Mouse (Mus musculus) heart, postnatal 14 days (tissue): Measurements from ENCODE around the gene Klhl31. TPM values are rescaled to one million over a fixed set of nuclear protein-coding genes. Genes with fewer than 3 reads are reported as not detected.

Source experiments
- DNase-seq, 2 experiments: peaks; one replicate each; pipeline ENCODE4 v3.0.0; 2021 to 2022
- intact Hi-C: fragments of 180-260 bp; cut with DNase I; formaldehyde crosslinking; loops from one replicate; pipeline ENCODE4 v1.15.1; 2025
- total RNA-seq, 2 experiments: library from RNA; stranded (reverse); gene quantifications; 2 replicates each; pipeline ENCODE4 v1.2.3; 2021

The Klhl31 gene
- total RNA-seq, 2 experiments from 2014 or later: 123 to 134 TPM

- DNase-seq: peak; percentile 25 to 70
- intact Hi-C loops: no loop called here
Observed at GRCm38 (mm10) chr9:77620482-77620881, 15.8 kb upstream of the Klhl31 start.

- intact Hi-C loops: no loop called here
- DNase-seq: no peak
Observed at GRCm38 (mm10) chr9:77622874-77623273, 13.4 kb upstream of the Klhl31 start.

DNA sequence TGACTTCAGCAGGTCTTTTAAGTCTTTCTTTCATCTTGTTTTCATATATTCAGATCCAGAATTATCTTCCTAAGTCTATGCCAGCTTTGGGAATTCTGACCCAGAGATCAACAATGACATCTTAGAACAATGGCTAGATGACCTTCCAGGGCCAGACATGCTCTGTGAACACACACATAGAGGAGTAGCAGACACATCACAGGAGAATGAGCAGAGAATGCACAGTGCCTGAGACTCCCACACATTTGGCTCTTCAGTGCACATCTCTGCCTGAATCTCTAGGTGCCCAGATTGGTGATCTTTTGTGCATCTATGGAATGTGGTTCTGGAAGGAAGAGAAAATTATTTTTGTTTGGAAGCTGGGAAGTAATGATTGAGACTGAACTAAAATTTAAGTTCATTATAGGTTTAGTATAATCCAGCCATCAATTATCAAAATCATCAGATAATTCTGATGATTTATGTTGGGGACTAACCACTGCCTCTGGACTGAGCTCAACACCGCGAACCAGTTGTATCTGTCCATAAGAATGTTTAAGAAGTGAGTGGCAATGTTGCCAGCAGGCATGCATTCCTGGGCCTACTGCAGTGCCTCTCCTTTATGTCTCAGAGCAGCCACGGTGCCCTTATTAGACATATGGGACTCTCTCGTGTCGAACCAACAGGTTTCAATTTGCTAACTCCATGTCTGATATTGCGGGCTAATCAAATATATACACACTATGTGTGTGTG is 12.8 kb upstream of the Klhl31 start:
- no peak for DNase-seq
- intact Hi-C loops: no loop called here

DNA sequence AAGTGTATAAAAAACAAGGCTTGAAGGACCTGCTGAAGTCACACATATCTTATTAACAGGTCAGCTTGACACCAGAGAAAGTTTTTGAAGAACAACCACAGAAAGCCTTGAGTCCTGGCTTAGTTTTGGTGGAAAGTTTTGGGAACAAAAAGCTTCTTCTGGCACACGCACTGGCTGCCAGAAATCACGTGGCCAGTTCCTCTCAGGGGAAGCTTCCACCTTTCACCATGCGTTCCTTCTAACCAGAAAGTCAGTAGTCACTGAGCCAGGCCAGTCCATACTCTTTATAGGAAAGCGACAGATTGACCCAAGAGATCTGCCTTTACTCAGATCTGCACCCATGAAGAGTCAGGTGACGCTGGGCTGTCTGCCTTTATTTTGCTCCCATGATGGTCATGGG is 12.1 kb upstream of the Klhl31 start:
- intact Hi-C loops: no loop called here
- no peak for DNase-seq

- peak in 1 of 2 experiments; percentile 16 for DNase-seq
- intact Hi-C loops: no loop called here
Observed at GRCm38 (mm10) chr9:77628676-77629075, 7.6 kb upstream of the Klhl31 start.

DNA sequence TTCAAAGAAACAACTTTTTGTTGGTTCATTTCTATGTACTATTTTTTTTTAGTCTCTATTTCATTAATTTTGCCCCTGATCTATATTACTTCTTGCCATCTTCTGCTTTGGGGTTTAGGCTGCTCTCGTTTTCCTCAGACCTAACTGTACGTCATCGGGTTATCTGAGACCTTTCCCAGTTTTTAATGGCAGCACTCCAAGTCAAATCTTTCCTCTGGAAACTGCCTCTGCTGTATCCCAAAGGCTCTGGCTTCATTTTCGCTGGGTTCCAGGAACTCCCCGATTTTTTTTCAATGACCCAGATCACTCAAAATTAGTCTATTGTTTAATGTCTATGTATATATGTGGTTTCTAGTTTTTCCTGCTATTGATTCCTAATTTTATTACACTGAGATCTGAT is 6.6 kb upstream of the Klhl31 start:
- DNase-seq: no peak
- intact Hi-C loops: no loop called here

DNA sequence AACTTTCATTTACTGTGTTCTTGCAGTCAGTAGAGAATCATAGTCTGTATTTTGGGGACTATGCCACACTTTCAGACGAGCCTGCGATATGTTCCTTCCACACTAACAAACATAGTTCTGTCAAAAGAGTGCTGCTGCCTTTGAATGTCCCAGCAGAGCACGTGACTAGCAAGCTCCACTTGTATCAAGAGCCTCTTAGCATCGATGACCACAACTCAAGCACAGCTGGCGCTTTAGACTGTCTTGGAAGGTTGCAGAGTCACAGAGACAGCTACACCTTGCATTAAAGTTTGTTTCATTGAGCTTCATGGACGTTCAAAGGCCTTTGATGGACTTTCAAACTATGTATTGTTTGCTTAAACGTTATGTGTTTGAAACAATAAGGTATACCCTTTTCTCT is 5.5 kb upstream of the Klhl31 start:
- intact Hi-C loops: no loop called here
- no peak for DNase-seq

DNA sequence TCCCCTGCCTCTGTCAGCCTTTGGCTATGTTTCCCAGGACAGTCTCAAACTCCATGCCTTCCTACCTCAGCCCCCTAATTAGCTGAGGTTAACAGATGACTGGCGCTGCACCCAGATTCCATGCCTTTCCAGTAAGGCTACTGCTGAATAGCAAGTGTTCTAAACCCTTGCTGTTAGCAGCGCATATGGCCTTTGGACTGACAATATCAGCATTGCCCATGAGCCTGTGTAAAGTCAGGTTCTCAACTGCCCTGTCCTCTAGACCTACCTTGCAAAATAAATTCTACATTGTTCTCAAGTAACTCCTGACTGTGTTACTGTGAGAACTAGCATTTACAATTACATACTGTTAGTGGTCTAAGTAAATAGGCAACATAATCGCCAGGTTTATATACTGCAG is 3.9 kb upstream of the Klhl31 start:
- no peak for DNase-seq
- intact Hi-C loops: no loop called here

DNA sequence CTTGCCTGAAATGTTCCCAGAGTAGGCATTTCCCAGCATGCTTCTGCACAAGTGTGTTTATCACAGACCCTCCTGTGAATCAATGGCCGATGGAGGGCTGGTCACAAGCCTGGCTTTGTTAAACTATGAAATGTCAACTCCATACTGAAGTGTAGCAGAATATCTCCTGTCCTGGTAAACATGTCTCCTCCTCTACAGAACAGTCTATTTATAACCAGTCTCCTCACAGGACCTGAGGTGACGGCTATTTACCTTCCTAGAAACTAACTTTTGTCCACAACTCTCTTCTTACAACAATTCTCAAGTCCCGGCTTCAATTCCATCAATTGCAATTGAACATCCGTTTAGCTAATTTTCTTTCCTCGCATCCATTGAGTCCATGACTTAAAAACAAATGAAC is 297 bp upstream of the Klhl31 start:
- DNase-seq: no peak
- intact Hi-C loops: no loop called here

DNA sequence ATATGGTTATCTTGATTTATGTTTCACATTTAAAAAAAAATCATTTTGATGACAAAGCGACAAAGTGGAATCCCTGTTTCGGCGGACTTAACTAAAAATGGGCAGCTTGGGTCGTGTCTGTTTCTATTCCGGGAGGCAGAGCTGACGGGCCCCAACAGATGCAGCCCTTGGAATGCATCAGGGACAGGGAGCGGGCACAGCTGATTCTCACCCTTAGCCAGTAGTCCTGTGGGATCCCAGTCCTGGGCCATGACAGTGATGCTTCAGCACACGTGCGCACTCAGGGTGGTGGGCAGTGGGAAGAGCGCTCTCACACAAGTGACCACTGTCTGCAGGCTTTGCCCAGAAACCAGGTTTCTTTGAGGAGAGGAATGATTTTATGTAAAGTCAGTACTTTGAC is 1.1 kb downstream of the Klhl31 start:
- DNase-seq: peak; percentile 13 to 45
- intact Hi-C loops: no loop called here

- intact Hi-C loops: loop anchor here (5.0 kb wide), 1 partner anchor 33 kb away; no protein-coding TSS in a partner anchor
Observed at GRCm38 (mm10) chr9:77645176-77645575, 8.9 kb downstream of the Klhl31 start.

GRCm38 (mm10) chr9:77651847-77652246 is 15.5 kb downstream of the Klhl31 start:
- intact Hi-C loops: no loop called here
- DNase-seq: no peak

More at GRCm38 (mm10) chr9:77645176-77645575, 8.9 kb downstream of the Klhl31 start:
- no peak for DNase-seq

DNA sequence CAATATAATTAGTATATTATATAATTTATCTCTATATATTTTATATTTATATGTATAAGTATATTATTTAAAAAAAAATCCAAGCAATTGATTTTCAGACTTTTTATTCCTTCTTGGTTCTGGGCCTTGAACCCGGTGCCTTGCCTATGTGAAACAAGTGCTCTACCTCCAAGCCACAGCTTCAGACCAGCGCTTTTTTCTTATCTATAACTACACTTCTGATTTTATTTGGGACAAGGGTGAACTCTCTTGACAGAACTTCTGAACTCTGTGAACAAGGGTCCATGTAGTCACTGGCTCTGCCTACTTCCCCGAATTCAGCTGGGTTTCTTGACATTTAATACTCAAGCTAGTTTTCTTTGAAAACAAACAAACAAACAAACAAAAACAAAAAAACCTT is 17.6 kb downstream of the Klhl31 start:
- intact Hi-C loops: loop anchor here (2.0 kb wide), 2 partner anchors 101 to 127 kb away; partner anchors contain the start of gene Gclc
- DNase-seq: no peak

GRCm38 (mm10) chr9:77655181-77655934 is 19.1 kb downstream of the Klhl31 start:
- peak; percentile 25 to 36 for DNase-seq
- intact Hi-C loops: loop anchor here (2.0 to 5.0 kb wide), 3 partner anchors 99 to 367 kb away; partner anchors contain the start of gene Gclc

DNA sequence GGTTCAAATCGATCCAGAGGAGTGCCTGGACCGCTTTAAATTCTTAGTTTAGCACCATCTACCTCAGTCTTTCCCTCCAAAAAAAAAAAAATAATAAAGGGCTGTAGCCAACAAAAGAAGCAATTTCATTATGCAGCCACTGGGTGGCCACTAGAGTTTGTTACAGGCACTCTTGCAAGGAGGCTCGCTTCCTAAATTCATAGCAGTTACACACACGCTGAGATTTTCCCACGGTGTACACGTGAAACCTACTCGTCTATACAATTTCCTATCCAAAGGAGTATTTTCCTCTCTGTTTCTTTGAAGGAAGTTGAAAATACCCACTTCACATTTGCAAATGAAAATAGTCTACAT is 19.6 kb downstream of the Klhl31 start:
- peak; percentile 48 to 60 for DNase-seq
- intact Hi-C loops: loop anchor here (2.0 to 5.0 kb wide), 3 partner anchors 99 to 366 kb away; partner anchors contain the start of gene Gclc

DNA sequence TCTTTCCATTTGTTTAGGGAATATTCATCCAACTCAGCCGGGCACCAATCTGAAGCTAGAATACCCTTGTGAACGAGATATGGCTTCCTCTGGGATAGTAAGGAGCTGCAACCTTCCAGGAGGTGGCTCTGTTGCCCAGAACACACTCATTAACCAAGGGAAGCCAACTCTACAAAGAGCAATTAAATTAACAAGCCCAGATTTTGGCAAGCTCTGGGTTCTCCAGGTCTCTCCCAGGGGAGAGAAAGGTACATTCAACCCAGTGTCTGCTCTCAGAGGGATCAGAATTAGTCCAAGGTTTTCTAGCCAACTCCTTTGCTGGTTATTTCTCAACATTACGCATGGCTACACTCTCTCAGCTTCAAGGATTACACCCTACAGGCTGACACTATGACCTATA is 26.6 kb downstream of the Klhl31 start:
- peak in 1 of 2 experiments; percentile 12 for DNase-seq
- intact Hi-C loops: loop anchor here (2.0 kb wide), 1 partner anchor 118 kb away; no protein-coding TSS in a partner anchor

DNA sequence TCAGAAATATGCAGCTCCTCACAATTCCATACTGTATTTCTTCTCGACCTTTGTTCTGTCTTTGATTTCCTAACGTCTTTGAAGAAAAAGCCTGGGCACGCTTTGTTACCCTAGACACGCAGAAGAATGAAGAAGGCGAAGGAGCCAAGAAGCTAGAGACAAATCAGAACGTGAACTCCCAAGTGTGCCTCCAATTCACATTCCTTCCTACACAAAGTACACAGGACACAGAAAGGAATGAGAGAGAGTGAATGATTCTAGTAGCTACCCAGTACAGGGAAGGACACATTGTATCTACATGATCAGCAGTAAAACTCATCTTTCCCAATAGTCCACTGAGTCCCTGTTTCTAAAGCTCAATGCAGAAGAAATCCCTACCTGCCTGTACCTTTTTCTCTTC is 33.8 kb downstream of the Klhl31 start:
- intact Hi-C loops: no loop called here
- no peak for DNase-seq

- intact Hi-C loops: no loop called here
Observed at GRCm38 (mm10) chr9:77671004-77671403, 34.7 kb downstream of the Klhl31 start.

DNA sequence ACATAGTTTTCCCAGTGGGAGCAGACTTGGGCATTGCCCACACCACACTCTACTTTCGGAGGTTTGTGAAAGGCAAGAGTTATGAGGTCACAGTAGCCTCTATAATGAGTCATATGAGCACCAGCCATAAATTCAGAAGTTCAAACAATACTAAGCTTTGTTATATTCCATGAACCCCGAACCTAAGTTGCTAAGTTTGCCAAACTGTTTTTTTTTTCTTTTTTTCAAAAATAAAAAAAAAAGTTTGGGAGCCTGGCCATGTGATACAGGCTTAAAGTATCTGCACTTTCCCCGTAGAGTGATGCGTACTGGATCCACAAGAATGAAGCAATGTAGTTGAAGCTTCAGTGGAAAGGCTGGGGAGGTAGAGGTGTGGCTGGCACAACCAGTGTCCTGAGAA is 36.9 kb downstream of the Klhl31 start:
- no peak for DNase-seq
- intact Hi-C loops: no loop called here

More at GRCm38 (mm10) chr9:77671004-77671403, 34.7 kb downstream of the Klhl31 start:
- DNase-seq: no peak

- DNase-seq: no peak
- intact Hi-C loops: no loop called here
Observed at GRCm38 (mm10) chr9:77673986-77674385, 37.7 kb downstream of the Klhl31 start.

DNA sequence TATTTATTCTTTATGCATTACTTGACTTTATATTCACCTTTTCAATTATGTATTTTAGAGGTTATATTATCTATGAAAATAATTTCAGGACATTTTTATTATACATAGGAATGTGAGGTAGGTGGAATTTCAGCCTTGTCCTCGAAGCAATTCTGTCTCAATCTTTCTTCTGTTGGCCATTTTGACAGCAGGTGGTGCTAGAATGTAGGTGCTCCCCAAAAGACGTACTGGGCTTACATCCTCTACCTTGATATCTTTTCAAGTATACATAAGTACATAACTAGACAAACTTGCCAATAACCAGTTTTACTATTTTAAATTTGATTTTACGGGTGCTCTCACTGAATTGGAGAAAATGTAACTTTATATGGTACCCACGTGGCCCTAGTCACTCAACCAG is 48.6 kb downstream of the Klhl31 start:
- no peak for DNase-seq
- intact Hi-C loops: loop anchor here (5.0 kb wide), 1 partner anchor 72 kb away; no protein-coding TSS in a partner anchor
